Mouse (Mus musculus): Measurements from ENCODE around the gene Atxn2l.

- TF ChIP-seq CTCF (conservative IDR thresholded peaks at IDR 0.05; ENCODE audit: insufficient read depth, insufficient read length, low read depth, low read length), result peak; percentile 56; the same call in 1 of the 2 replicates
- no peak for TF ChIP-seq POLR2A (IDR thresholded peaks at IDR 0.05; ENCODE audit: low read depth, low read length)
Observed at GRCm38 (mm10) chr7:126503273-126503878, at the start of gene Atxn2l.

All from kidney, adult 2 months (tissue).